Mouse (Mus musculus): ENCODE measurements around the gene Iba57. TPM values are rescaled to one million over a fixed set of nuclear protein-coding genes. Genes with fewer than 3 reads are reported as not detected.

Iba57 gene
- polyA plus RNA-seq, 1 experiment from 2014 or later, result 4.4 TPM

Other genes with a start within 250 kb of the Iba57 start
- 0.19 TPM in 1 of 2 replicates, not detected in the other for gene Btnl10, start 245.8 kb downstream of the Iba57 start, polyA plus RNA-seq (2015; fragmentation: Nextera tagmentation; extraction: Ambion mirVana)
- gene Rnf187, start 224.8 kb downstream of the Iba57 start, polyA plus RNA-seq (2015; fragmentation: Nextera tagmentation; extraction: Ambion mirVana), result 202 and 230 TPM in 2 replicates
- gene Hist3h2ba, start 214.8 kb downstream of the Iba57 start, polyA plus RNA-seq (2015; fragmentation: Nextera tagmentation; extraction: Ambion mirVana), result 12.6 and 31.7 TPM in 2 replicates
- gene Hist3h2a, start 209.1 kb downstream of the Iba57 start, polyA plus RNA-seq (2015; fragmentation: Nextera tagmentation; extraction: Ambion mirVana), result 24.8 and 26.9 TPM in 2 replicates
- 0.60 and 0.62 TPM in 2 replicates for gene Trim17, start 209.1 kb downstream of the Iba57 start, polyA plus RNA-seq (2015; fragmentation: Nextera tagmentation; extraction: Ambion mirVana)
- 20.4 and 23.9 TPM in 2 replicates for gene Trim11, start 185.6 kb downstream of the Iba57 start, polyA plus RNA-seq (2015; fragmentation: Nextera tagmentation; extraction: Ambion mirVana)
- 2.2 and 4.5 TPM in 2 replicates for gene Obscn, start 27.3 kb downstream of the Iba57 start, polyA plus RNA-seq (2015; fragmentation: Nextera tagmentation; extraction: Ambion mirVana)
- gene Gjc2, start 19.5 kb upstream of the Iba57 start, polyA plus RNA-seq (2015; fragmentation: Nextera tagmentation; extraction: Ambion mirVana), result 0.32 and 0.58 TPM in 2 replicates
- gene Guk1, start 28.5 kb upstream of the Iba57 start, polyA plus RNA-seq (2015; fragmentation: Nextera tagmentation; extraction: Ambion mirVana), result 122 and 124 TPM in 2 replicates
- 75.7 and 78.9 TPM in 2 replicates for gene Mrpl55, start 38.7 kb upstream of the Iba57 start, polyA plus RNA-seq (2015; fragmentation: Nextera tagmentation; extraction: Ambion mirVana)
- 25.2 and 29.5 TPM in 2 replicates for gene 2310033P09Rik, start 44.6 kb upstream of the Iba57 start, polyA plus RNA-seq (2015; fragmentation: Nextera tagmentation; extraction: Ambion mirVana)
- 761 and 780 TPM in 2 replicates for gene Arf1, start 64.5 kb upstream of the Iba57 start, polyA plus RNA-seq (2015; fragmentation: Nextera tagmentation; extraction: Ambion mirVana)
- 3.8 and 3.9 TPM in 2 replicates for gene Wnt3a, start 127.0 kb upstream of the Iba57 start, polyA plus RNA-seq (2015; fragmentation: Nextera tagmentation; extraction: Ambion mirVana)
- 12.1 and 14.0 TPM in 2 replicates for gene Wnt9a, start 143.2 kb upstream of the Iba57 start, polyA plus RNA-seq (2015; fragmentation: Nextera tagmentation; extraction: Ambion mirVana)
- gene Prss38, start 211.9 kb upstream of the Iba57 start, polyA plus RNA-seq (2015; fragmentation: Nextera tagmentation; extraction: Ambion mirVana), result 0.12 TPM in 1 of 2 replicates, not detected in the other

Measured in limb, embryonic 15.5 days (tissue).